Comparison of ENCODE assay signal across 8 mouse cellular contexts in the genomic region with DNA sequence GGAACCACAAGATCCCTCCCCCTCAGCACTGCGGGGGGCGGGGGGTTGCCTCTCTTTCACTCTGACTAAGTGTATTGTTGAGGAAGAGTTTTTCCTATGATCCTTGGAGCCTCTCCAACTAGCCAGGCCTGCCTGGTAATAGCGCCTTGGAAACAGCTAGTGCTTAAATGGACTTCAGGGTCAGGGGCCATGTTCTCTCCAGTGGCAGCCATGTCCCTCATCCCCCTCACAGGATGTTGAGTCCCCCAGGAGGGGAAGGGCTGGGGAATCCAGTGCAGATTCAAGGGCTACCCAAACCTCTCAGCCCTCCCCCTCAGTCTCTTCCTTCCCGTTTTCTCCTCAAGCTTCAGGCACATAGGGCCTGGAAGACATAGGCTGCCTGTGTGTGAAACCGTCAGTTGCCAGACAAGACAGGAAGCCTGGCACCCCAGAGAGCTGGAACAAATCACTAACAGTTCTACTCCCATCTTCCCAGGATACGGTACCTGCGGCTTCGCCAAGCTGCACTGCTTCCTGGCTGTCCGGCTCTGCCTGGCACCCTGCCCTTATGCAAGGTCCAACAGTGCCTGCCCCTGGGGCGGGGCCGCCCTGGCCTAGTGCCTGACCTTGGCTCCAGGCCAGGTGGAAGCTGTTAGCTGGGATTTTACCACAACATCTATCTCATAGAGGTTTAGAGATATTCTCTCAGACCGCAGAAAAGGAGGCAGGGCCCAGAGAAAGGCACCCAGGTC. TPM values are rescaled to one million over a fixed set of nuclear protein-coding genes. Genes with fewer than 3 reads are reported as not detected.
DNase-seq lines count a peak whose midpoint lies in the region; ATAC-seq and TF ChIP-seq lines count a peak whose summit lies in the region.

TSS of gene Aldh3b1 (minus strand) at position 598 of the 731 bp plus-strand sequence.

- peak within 1 kb of the TSS; percentile 44 for H3K27ac ChIP-seq in embryonic fibroblast, embryonic 13.5 days (ENCODE audit: insufficient read depth, low read length)
- H3K27ac ChIP-seq in heart, embryonic 12.5 days (ENCODE audit: poor library complexity, severe bottlenecking) = peak within 1 kb of the TSS; percentile 53
- peak within 1 kb of the TSS; percentile 81 for H3K27ac ChIP-seq in kidney, embryonic 15.5 days
- H3K27ac ChIP-seq in liver, embryonic 15.5 days (replicated peaks) = peak within 1 kb of the TSS; percentile 70
- peak within 1 kb of the TSS; percentile 68 for H3K27ac ChIP-seq in neural tube, embryonic 13.5 days (replicated peaks)

- H3K27me3 ChIP-seq in heart, embryonic 12.5 days (replicated peaks) = 0 out of 2 replicates have a peak, but pooled peaks cover 2% of the 10 kb centered on the region
- no peaks in the 10 kb centered on the region for H3K27me3 ChIP-seq in kidney, embryonic 15.5 days
- 0 out of 2 replicates have a peak, but pooled peaks cover 2% of the 10 kb centered on the region for H3K27me3 ChIP-seq in liver, embryonic 15.5 days
- H3K27me3 ChIP-seq in neural tube, embryonic 13.5 days = no peaks in the 10 kb centered on the region

- no peaks in the 10 kb centered on the region for H3K36me3 ChIP-seq in heart, embryonic 12.5 days
- no peaks in the 10 kb centered on the region for H3K36me3 ChIP-seq in kidney, embryonic 15.5 days
- no peaks in the 10 kb centered on the region for H3K36me3 ChIP-seq in liver, embryonic 15.5 days (replicated peaks)
- H3K36me3 ChIP-seq in neural tube, embryonic 13.5 days = no peaks in the 10 kb centered on the region

- H3K4me1 ChIP-seq in embryonic fibroblast, embryonic 13.5 days (ENCODE audit: control insufficient read depth, insufficient read depth, low read length) = peaks cover 19% of the 10 kb centered on the region
- H3K4me1 ChIP-seq in heart, embryonic 12.5 days (replicated peaks) = peaks cover 28% of the 10 kb centered on the region
- peaks cover 30% of the 10 kb centered on the region for H3K4me1 ChIP-seq in kidney, embryonic 15.5 days
- peaks cover 41% of the 10 kb centered on the region for H3K4me1 ChIP-seq in liver, embryonic 15.5 days (replicated peaks)
- peaks cover 26% of the 10 kb centered on the region for H3K4me1 ChIP-seq in neural tube, embryonic 13.5 days (replicated peaks)

- no peak for TF ChIP-seq POLR2A in embryonic fibroblast, embryonic 13.5 days (IDR thresholded peaks at IDR 0.05; ENCODE audit: low read depth, low read length)

- H3K9ac ChIP-seq in heart, embryonic 12.5 days = no peak within 1 kb of the TSS
- no peak within 1 kb of the TSS; the same call in 1 of the 2 replicates for H3K9ac ChIP-seq in kidney, embryonic 15.5 days
- H3K9ac ChIP-seq in liver, embryonic 15.5 days = no peak within 1 kb of the TSS
- no peak within 1 kb of the TSS for H3K9ac ChIP-seq in neural tube, embryonic 13.5 days

- no peak within 1 kb of the TSS for H3K4me3 ChIP-seq in embryonic fibroblast, embryonic 13.5 days (ENCODE audit: insufficient read depth, low read length)
- no peak within 1 kb of the TSS for H3K4me3 ChIP-seq in heart, embryonic 12.5 days
- no peak within 1 kb of the TSS for H3K4me3 ChIP-seq in kidney, embryonic 15.5 days (replicated peaks)
- H3K4me3 ChIP-seq in liver, embryonic 15.5 days (replicated peaks) = peak within 1 kb of the TSS; percentile 20
- H3K4me3 ChIP-seq in neural tube, embryonic 13.5 days = no peak within 1 kb of the TSS

- peak; percentile 93 for DNase-seq in 416B (ENCODE audit: low read depth)
- DNase-seq in adrenal gland, postnatal 14 days = peak; percentile 98
- DNase-seq in urinary bladder, postnatal 25 days (ENCODE audit: low spot score) = peak; percentile 72

- peak; percentile 78 for ATAC-seq in heart, embryonic 12.5 days (ENCODE audit: insufficient number of reproducible peaks, low FRiP score)
- ATAC-seq in kidney, embryonic 15.5 days (replicated peaks; ENCODE audit: low FRiP score) = peak; percentile 41; the same call in 1 of the 2 replicates
- ATAC-seq in liver, embryonic 15.5 days (ENCODE audit: insufficient read depth) = peak; percentile 64
- ATAC-seq in neural tube, embryonic 13.5 days (ENCODE audit: low read depth) = peak; percentile 64

- 38% methylated on average over 12 of the region's 12 CpGs for WGBS in heart, embryonic 12.5 days
- 52% methylated on average over 12 of the region's 12 CpGs for WGBS in kidney, embryonic 15.5 days
- WGBS in liver, embryonic 15.5 days (ENCODE audit: insufficient replicate concordance) = 24% methylated on average over 12 of the region's 12 CpGs
- 53% methylated on average over 12 of the region's 12 CpGs for WGBS in neural tube, embryonic 13.5 days

- no peak for TF ChIP-seq CTCF in embryonic fibroblast, embryonic 13.5 days (IDR thresholded peaks at IDR 0.05; ENCODE audit: borderline replicate concordance, insufficient read depth, low read length)

- H3K4me2 ChIP-seq in heart, embryonic 12.5 days = peak within 1 kb of the TSS; percentile 5; the same call in 1 of the 2 replicates
- no peak within 1 kb of the TSS for H3K4me2 ChIP-seq in kidney, embryonic 15.5 days
- H3K4me2 ChIP-seq in liver, embryonic 15.5 days = peak within 1 kb of the TSS; percentile 35
- H3K4me2 ChIP-seq in neural tube, embryonic 13.5 days = no peak within 1 kb of the TSS

- no peaks in the 10 kb centered on the region for H3K9me3 ChIP-seq in heart, embryonic 12.5 days (replicated peaks)
- H3K9me3 ChIP-seq in kidney, embryonic 15.5 days (replicated peaks) = no peaks in the 10 kb centered on the region
- H3K9me3 ChIP-seq in liver, embryonic 15.5 days (replicated peaks) = no peaks in the 10 kb centered on the region
- H3K9me3 ChIP-seq in neural tube, embryonic 13.5 days = no peaks in the 10 kb centered on the region

RNA-seq across cellular contexts. Expression of gene Aldh3b1, which starts in this region (rescaled TPM):
- 57.8 and 73.4 TPM in 2 replicates for total RNA-seq in adrenal gland, postnatal 14 days (2021)
- 3.8 and 4.3 TPM in 2 replicates for polyA plus RNA-seq in embryonic fibroblast, embryonic 13.5 days (2011; ENCODE audit: insufficient read length, low read depth, missing spikeins)
- polyA plus RNA-seq in heart, embryonic 12.5 days (2016; fragmentation: Nextera tagmentation; extraction: Ambion mirVana) = 2.0 and 2.3 TPM in 2 replicates
- 2.9 and 4.1 TPM in 2 replicates for polyA plus RNA-seq in kidney, embryonic 15.5 days (2015; fragmentation: Nextera tagmentation; extraction: Ambion mirVana)
- 8.7 and 9.4 TPM in 2 replicates for polyA plus RNA-seq in liver, embryonic 15.5 days (2015; fragmentation: Nextera tagmentation; extraction: Ambion mirVana)
- polyA plus RNA-seq in neural tube, embryonic 13.5 days (2015; fragmentation: Nextera tagmentation; extraction: Ambion mirVana) = 1.9 and 2.2 TPM in 2 replicates

Comparison
In these comparisons a context has a peak if more than half of its experiments do, and no peak if none do; other contexts are left out.
1. H3K4me2 ChIP-seq: peak in heart, embryonic 12.5 days (single experiment) and liver, embryonic 15.5 days (single experiment); none in kidney, embryonic 15.5 days (single experiment) and neural tube, embryonic 13.5 days (single experiment).
2. Peak in every context shown above with its lines, with median percentiles within 50 percentile points of each other: DNase-seq, H3K27ac ChIP-seq and ATAC-seq.